In genomic region chr8:115813426-115813825, GRCm38 (mm10) we compare ENCODE assay signal across 25 mouse cellular contexts.
"Had no signal": no experiment of that assay in that cellular context is flagged by ENCODE, and none has a peak within 500 bp of the region (broad histone marks: within the 10 kb centered on the region; RNA-seq: fewer than 3 reads in every experiment).

No protein-coding gene starts in this region.

- H3K4me2 ChIP-seq: heart, embryonic 13.5 days; heart, embryonic 15.5 days; hindbrain, embryonic 13.5 days; hindbrain, embryonic 15.5 days; kidney, embryonic 15.5 days; limb, embryonic 13.5 days; limb, embryonic 15.5 days had no signal

- H3K9ac ChIP-seq: heart, embryonic 13.5 days; heart, embryonic 15.5 days; hindbrain, embryonic 13.5 days; hindbrain, embryonic 15.5 days; kidney, embryonic 15.5 days; limb, embryonic 13.5 days; limb, embryonic 15.5 days had no signal

- H3K36me3 ChIP-seq: heart, embryonic 10.5 days; heart, embryonic 13.5 days; heart, embryonic 15.5 days; hindbrain, embryonic 13.5 days; hindbrain, embryonic 15.5 days; kidney, embryonic 15.5 days; limb, embryonic 13.5 days; limb, embryonic 15.5 days had no signal

- H3K9me3 ChIP-seq: heart, embryonic 10.5 days; heart, embryonic 13.5 days; heart, embryonic 15.5 days; hindbrain, embryonic 13.5 days; hindbrain, embryonic 15.5 days; kidney, embryonic 15.5 days; limb, embryonic 13.5 days; limb, embryonic 15.5 days had no signal

- H3K4me1 ChIP-seq: heart, embryonic 10.5 days; heart, embryonic 13.5 days; heart, embryonic 15.5 days; hindbrain, embryonic 13.5 days; hindbrain, embryonic 15.5 days; kidney, embryonic 15.5 days; limb, embryonic 13.5 days; limb, embryonic 15.5 days had no signal

- H3K27me3 ChIP-seq: heart, embryonic 13.5 days; heart, embryonic 15.5 days; hindbrain, embryonic 13.5 days; hindbrain, embryonic 15.5 days; kidney, embryonic 15.5 days; limb, embryonic 13.5 days; limb, embryonic 15.5 days had no signal

- H3K27ac ChIP-seq: gastrocnemius, adult 2 months; heart, embryonic 10.5 days; heart, embryonic 13.5 days; heart, embryonic 15.5 days; hindbrain, embryonic 13.5 days; hindbrain, embryonic 15.5 days; hindbrain, postnatal 0 days; kidney, embryonic 15.5 days; kidney, postnatal 0 days; limb, embryonic 13.5 days; limb, embryonic 15.5 days had no signal

- H3K4me3 ChIP-seq: gastrocnemius, adult 2 months; heart, embryonic 10.5 days; heart, embryonic 13.5 days; heart, embryonic 15.5 days; hindbrain, embryonic 13.5 days; hindbrain, embryonic 15.5 days; kidney, embryonic 15.5 days; limb, embryonic 13.5 days; limb, embryonic 15.5 days had no signal

- ATAC-seq: hindbrain, postnatal 0 days; intestine, embryonic 16.5 days had no signal

- DNase-seq: gastrocnemius, adult 2 months; gastrocnemius, postnatal 10 days; gastrocnemius, postnatal 25 days; heart, adult 18-20 months; heart, postnatal 14 days; heart, postnatal 36 days; kidney, adult 11 months; kidney, adult 2 months; kidney, adult 9 months; kidney, postnatal 14 days; kidney, postnatal 36 days; layer of hippocampus, adult 9-11 months; layer of hippocampus, postnatal 36 days; left cerebral cortex, postnatal 4 days had no signal
